Comparison of ENCODE assay signal across 24 mouse cellular contexts in the genomic region with DNA sequence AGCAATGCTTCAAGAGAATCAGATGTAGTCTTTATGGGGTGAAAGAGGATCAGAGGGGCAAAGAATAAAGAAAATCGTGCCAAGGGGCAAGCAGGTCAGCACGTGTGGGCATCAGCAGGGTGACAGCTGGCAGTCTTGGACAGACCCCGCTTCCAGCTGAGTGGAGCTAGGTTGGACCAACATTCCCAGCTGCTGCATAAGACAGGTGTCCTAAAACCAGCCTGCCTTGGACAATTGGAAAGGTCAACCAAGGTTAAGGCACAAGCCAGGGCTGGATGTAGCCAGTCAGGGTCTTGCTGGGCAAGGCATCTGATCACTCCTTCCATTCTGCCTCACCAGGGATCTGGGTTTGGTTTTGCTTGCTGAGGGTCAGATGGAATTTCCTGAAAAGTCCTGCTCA. TPM values are rescaled to one million over a fixed set of nuclear protein-coding genes. Genes with fewer than 3 reads are reported as not detected.
DNase-seq lines count a peak whose midpoint lies in the region; ATAC-seq and TF ChIP-seq lines count a peak whose summit lies in the region.
"Had no signal": no experiment of that assay in that cellular context is flagged by ENCODE, and none has a peak within 500 bp of the region (broad histone marks: within the 10 kb centered on the region; RNA-seq: fewer than 3 reads in every experiment).

No protein-coding gene starts in this region.

- intact Hi-C loops in left cerebral cortex, postnatal 10 days (cut with DNase I), result loop anchor here (5.0 kb wide), 1 partner anchor 43 kb away; no protein-coding TSS in a partner anchor

- no peak overlapping the region for H3K4me2 ChIP-seq in limb, embryonic 12.5 days
- H3K4me2 ChIP-seq: heart, embryonic 15.5 days; liver, embryonic 11.5 days; lung, embryonic 15.5 days; midbrain, embryonic 11.5 days; neural tube, embryonic 12.5 days had no signal

- no peaks in the 10 kb centered on the region for H3K27me3 ChIP-seq in limb, embryonic 12.5 days
- H3K27me3 ChIP-seq in limb, embryonic 10.5 days (ENCODE audit: low read depth, poor library complexity, severe bottlenecking), result no peaks in the 10 kb centered on the region
- H3K27me3 ChIP-seq: heart, embryonic 15.5 days; lung, embryonic 15.5 days; neural tube, embryonic 12.5 days had no signal

- no peak overlapping the region for H3K27ac ChIP-seq in limb, embryonic 12.5 days
- H3K27ac ChIP-seq in limb, embryonic 10.5 days, result no peak overlapping the region
- no peak overlapping the region for H3K27ac ChIP-seq in layer of hippocampus, adult 2 months
- H3K27ac ChIP-seq: heart, embryonic 15.5 days; lung, embryonic 15.5 days; neural tube, embryonic 12.5 days; stomach, postnatal 0 days had no signal

- no peak for TF ChIP-seq CTCF in layer of hippocampus, adult 2 months (conservative IDR thresholded peaks at IDR 0.05)

- H3K4me3 ChIP-seq in limb, embryonic 12.5 days (replicated peaks), result no peak overlapping the region
- no peak overlapping the region for H3K4me3 ChIP-seq in limb, embryonic 10.5 days
- no peak overlapping the region for H3K4me3 ChIP-seq in layer of hippocampus, adult 2 months
- H3K4me3 ChIP-seq: heart, embryonic 15.5 days; lung, embryonic 15.5 days; neural tube, embryonic 12.5 days had no signal

- ATAC-seq in limb, embryonic 12.5 days (ENCODE audit: insufficient number of reproducible peaks, insufficient read depth, low FRiP score, low TSS enrichment, low read depth), result no peak
- ATAC-seq: forebrain, embryonic 14.5 days; intestine, embryonic 16.5 days; midbrain, embryonic 16.5 days had no signal

- H3K36me3 ChIP-seq in limb, embryonic 12.5 days, result no peaks in the 10 kb centered on the region
- no peaks in the 10 kb centered on the region for H3K36me3 ChIP-seq in limb, embryonic 10.5 days
- H3K36me3 ChIP-seq: heart, embryonic 15.5 days; lung, embryonic 15.5 days; neural tube, embryonic 12.5 days had no signal

- H3K9me3 ChIP-seq in limb, embryonic 12.5 days, result no peaks in the 10 kb centered on the region
- no peaks in the 10 kb centered on the region for H3K9me3 ChIP-seq in limb, embryonic 10.5 days (replicated peaks)
- H3K9me3 ChIP-seq: heart, embryonic 15.5 days; lung, embryonic 15.5 days; neural tube, embryonic 12.5 days had no signal

- peaks cover 7% of the 10 kb centered on the region for H3K4me1 ChIP-seq in limb, embryonic 12.5 days (replicated peaks)
- H3K4me1 ChIP-seq in limb, embryonic 10.5 days, result no peaks in the 10 kb centered on the region
- H3K4me1 ChIP-seq: heart, embryonic 15.5 days; lung, embryonic 15.5 days had no signal

- DNase-seq in gastrocnemius, postnatal 10 days, result peak; percentile 14
- DNase-seq in gastrocnemius, adult 18-20 months (ENCODE audit: low spot score), result no peak
- DNase-seq in limb, embryonic 10.5 days (ENCODE audit: low spot score), result no peak
- peak; percentile 80 for DNase-seq in ZHBTc4 (ENCODE audit: low read depth, low spot score)
- no peak for DNase-seq in left cerebral cortex, postnatal 10 days (ENCODE audit: extremely low spot score in 1 of 2, low spot score in 2 of 2)
- no peak for DNase-seq in layer of hippocampus, adult 2 months (ENCODE audit: low spot score in 2 of 2)
- DNase-seq: adrenal gland, postnatal 10 days; cerebellum, adult 8-10 months; kidney, adult 9 months; kidney, postnatal 10 days; layer of hippocampus, adult 9-11 months; right cerebral cortex, adult 18-20 months; right cerebral cortex, postnatal 4 days; thymus, postnatal 4 days had no signal

- 0 out of 2 replicates have a peak overlapping the region, but pooled peaks have one; percentile 4 for H3K9ac ChIP-seq in limb, embryonic 12.5 days (replicated peaks)
- H3K9ac ChIP-seq: heart, embryonic 15.5 days; lung, embryonic 15.5 days; neural tube, embryonic 12.5 days had no signal

- 83% methylated on average over 3 of the region's 3 CpGs for WGBS in limb, embryonic 12.5 days
- WGBS in limb, embryonic 10.5 days, result 91% methylated on average over 3 of the region's 3 CpGs

RNA-seq across cellular contexts. Expression of a gene that starts 43.0 kb away (rescaled TPM):
- 10 to 100 TPM; 70.8 to 72.5 TPM for total RNA-seq in gastrocnemius, postnatal 10 days (2021)
- 10 to 100 TPM; 31.1 to 31.7 TPM for total RNA-seq in gastrocnemius, adult 18-20 months (2021)
- 7.1 and 9.7 TPM in 2 replicates for polyA plus RNA-seq in limb, embryonic 12.5 days (2016; fragmentation: Nextera tagmentation; extraction: Ambion mirVana)
- polyA plus RNA-seq in limb, embryonic 10.5 days (2016; fragmentation: Nextera tagmentation; extraction: Ambion mirVana), result 1.9 and 2.6 TPM in 2 replicates
- total RNA-seq in left cerebral cortex, postnatal 10 days (2021), result 100 to 1,000 TPM; 235 to 250 TPM
- 100 to 1,000 TPM; 220 to 223 TPM for total RNA-seq in layer of hippocampus, adult 2 months (2021)

Comparison
In these comparisons a context has a peak if more than half of its experiments do, and no peak if none do; other contexts are left out.
1. DNase-seq: peak in gastrocnemius, postnatal 10 days (single experiment) and ZHBTc4 (single experiment); none in gastrocnemius, adult 18-20 months (single experiment), limb, embryonic 10.5 days (single experiment), left cerebral cortex, postnatal 10 days (0 of 2) and layer of hippocampus, adult 2 months (0 of 2).